In the genomic region with DNA sequence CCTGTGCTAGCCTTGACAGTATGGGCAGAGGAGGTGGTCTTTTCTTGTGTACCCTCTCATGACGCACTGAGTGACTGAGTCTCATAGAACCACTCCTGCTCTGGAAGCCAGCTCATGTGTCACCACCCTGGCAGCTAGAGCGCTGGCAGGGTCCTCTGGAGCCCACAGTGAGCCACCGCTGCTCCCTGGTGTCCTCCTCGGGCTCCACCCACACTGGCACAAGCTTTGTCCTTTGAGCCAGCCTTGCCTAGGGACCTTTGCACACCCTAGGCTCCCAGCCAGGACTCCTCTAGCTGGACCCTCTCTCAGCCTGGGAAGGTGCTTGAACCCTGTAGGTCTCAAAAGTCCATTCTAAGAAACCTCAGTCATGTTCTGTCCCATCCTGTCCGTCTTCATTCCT, we compare ENCODE assay signal across 8 mouse cellular contexts. TPM values are rescaled to one million over a fixed set of nuclear protein-coding genes. Genes with fewer than 3 reads are reported as not detected.
A peak's percentile ranks its signal among the peaks of the same experiment; 100 is the strongest.
DNase-seq lines count a peak whose midpoint lies in the region; ATAC-seq and TF ChIP-seq lines count a peak whose summit lies in the region.

No protein-coding gene starts in this region.

- H3K4me1 ChIP-seq in liver, embryonic 11.5 days (replicated peaks; ENCODE audit: control insufficient read depth, insufficient read depth, low read length) = no peaks in the 10 kb centered on the region
- no peaks in the 10 kb centered on the region for H3K4me1 ChIP-seq in lung, embryonic 14.5 days (ENCODE audit: insufficient read depth)
- H3K4me1 ChIP-seq in forebrain, embryonic 11.5 days (replicated peaks; ENCODE audit: control insufficient read depth, insufficient read depth, low read length) = 0 out of 2 replicates have a peak, but pooled peaks cover 2% of the 10 kb centered on the region

- H3K4me2 ChIP-seq in liver, embryonic 11.5 days = no peak overlapping the region
- H3K4me2 ChIP-seq in lung, embryonic 14.5 days = no peak overlapping the region
- no peak overlapping the region for H3K4me2 ChIP-seq in forebrain, embryonic 11.5 days (ENCODE audit: low read depth, low read length, severe bottlenecking)

- no peak overlapping the region for H3K27ac ChIP-seq in liver, embryonic 11.5 days (ENCODE audit: low read depth, low read length)
- no peak overlapping the region for H3K27ac ChIP-seq in lung, embryonic 14.5 days (ENCODE audit: low read depth)
- H3K27ac ChIP-seq in left cerebral cortex, adult 2 months = no peak overlapping the region
- H3K27ac ChIP-seq in forebrain, embryonic 11.5 days (ENCODE audit: low read depth, low read length) = no peak overlapping the region

- WGBS in liver, embryonic 11.5 days = 57% methylated on average over 5 of the region's 5 CpGs
- 57% methylated on average over 5 of the region's 5 CpGs for WGBS in lung, embryonic 14.5 days
- 71% methylated on average over 5 of the region's 5 CpGs for WGBS in forebrain, embryonic 11.5 days

- ATAC-seq in liver, embryonic 11.5 days (replicated peaks; ENCODE audit: low FRiP score) = no peak; the same call in 1 of the 2 replicates
- ATAC-seq in lung, embryonic 14.5 days (ENCODE audit: insufficient read depth) = peak; percentile 23; the same call in 1 of the 2 replicates
- no peak for ATAC-seq in forebrain, embryonic 11.5 days (replicated peaks; ENCODE audit: low FRiP score)

- peak overlapping the region; percentile 20; the same call in 1 of the 2 replicates for H3K9ac ChIP-seq in liver, embryonic 11.5 days (ENCODE audit: low read depth, low read length)
- H3K9ac ChIP-seq in lung, embryonic 14.5 days = no peak overlapping the region
- H3K9ac ChIP-seq in forebrain, embryonic 11.5 days (ENCODE audit: low read length) = no peak overlapping the region

- H3K9me3 ChIP-seq in liver, embryonic 11.5 days (ENCODE audit: control insufficient read depth, low read length) = no peaks in the 10 kb centered on the region
- H3K9me3 ChIP-seq in lung, embryonic 14.5 days (ENCODE audit: low read depth, low read length) = no peaks in the 10 kb centered on the region
- no peaks in the 10 kb centered on the region for H3K9me3 ChIP-seq in forebrain, embryonic 11.5 days (ENCODE audit: control insufficient read depth, low read length)

- intact Hi-C loops in heart, postnatal 10 days (cut with DNase I) = loop anchor here (1.0 to 5.0 kb wide), 3 partner anchors 65 to 127 kb away; no protein-coding TSS in a partner anchor
- intact Hi-C loops in left cerebral cortex, adult 2 months (cut with DNase I) = loop anchor here (1.0 to 5.0 kb wide), 3 partner anchors 65 to 127 kb away; no protein-coding TSS in a partner anchor

- H3K4me3 ChIP-seq in liver, embryonic 11.5 days (ENCODE audit: low read depth, low read length) = no peak overlapping the region
- H3K4me3 ChIP-seq in lung, embryonic 14.5 days (ENCODE audit: low read depth, low read length) = no peak overlapping the region
- H3K4me3 ChIP-seq in left cerebral cortex, adult 2 months = no peak overlapping the region
- no peak overlapping the region for H3K4me3 ChIP-seq in forebrain, embryonic 11.5 days (ENCODE audit: low read depth, low read length)

- no peaks in the 10 kb centered on the region for H3K27me3 ChIP-seq in liver, embryonic 11.5 days (replicated peaks; ENCODE audit: control insufficient read depth, insufficient read depth, low read length)
- no peaks in the 10 kb centered on the region for H3K27me3 ChIP-seq in lung, embryonic 14.5 days (ENCODE audit: insufficient read depth, low read length)
- no peaks in the 10 kb centered on the region for H3K27me3 ChIP-seq in forebrain, embryonic 11.5 days (ENCODE audit: control insufficient read depth, insufficient read depth, low read length)

- no peaks in the 10 kb centered on the region for H3K36me3 ChIP-seq in liver, embryonic 11.5 days (ENCODE audit: control insufficient read depth, insufficient read depth, low read length)
- H3K36me3 ChIP-seq in lung, embryonic 14.5 days (ENCODE audit: insufficient read depth) = no peaks in the 10 kb centered on the region
- no peaks in the 10 kb centered on the region for H3K36me3 ChIP-seq in forebrain, embryonic 11.5 days (ENCODE audit: control insufficient read depth, insufficient read depth, low read length)

- no peak for DNase-seq in liver, embryonic 11.5 days (ENCODE audit: low spot score)
- no peak for DNase-seq in liver
- DNase-seq in cerebellum, postnatal 25 days = peak; percentile 33
- peak; percentile 84 to 88 for DNase-seq in heart, postnatal 10 days
- no peak for DNase-seq in lung, embryonic 14.5 days
- DNase-seq in urinary bladder, postnatal 25 days (ENCODE audit: low spot score) = no peak
- DNase-seq in left cerebral cortex, adult 2 months (ENCODE audit: extremely low spot score in 1 of 2, low spot score in 2 of 2) = no peak
- DNase-seq in forebrain, embryonic 11.5 days (ENCODE audit: low spot score) = no peak

- TF ChIP-seq CTCF in lung, embryonic 14.5 days (IDR thresholded peaks at IDR 0.05; ENCODE audit: low read depth) = no peak
- no peak for TF ChIP-seq CTCF in left cerebral cortex, adult 2 months (IDR thresholded peaks at IDR 0.05)

RNA-seq across cellular contexts. Expression of a gene that starts 11.7 kb away (rescaled TPM):
- polyA plus RNA-seq in liver, embryonic 11.5 days (2014; fragmentation: Nextera tagmentation; extraction: Ambion mirVana) = 10.6 and 12.3 TPM in 2 replicates
- 10 to 100 TPM; 15.6 to 38.7 TPM for total RNA-seq in heart, postnatal 10 days (2021)
- polyA plus RNA-seq in lung, embryonic 14.5 days (2014; fragmentation: Nextera tagmentation; extraction: Ambion mirVana) = 8.1 and 10.9 TPM in 2 replicates
- 10 to 100 TPM; 29.0 to 34.4 TPM for total RNA-seq in left cerebral cortex, adult 2 months (2021)
- 2.8 and 3.0 TPM in 2 replicates for polyA plus RNA-seq in forebrain, embryonic 11.5 days (2014; fragmentation: Nextera tagmentation; extraction: Ambion mirVana)

RNA-seq across cellular contexts. Expression of a gene that starts 22.1 kb away (rescaled TPM):
- polyA plus RNA-seq in liver, embryonic 11.5 days (2014; fragmentation: Nextera tagmentation; extraction: Ambion mirVana) = 0.18 TPM in 2 replicates
- under 1 TPM in 1 of 2 experiments, not detected in 1; 0.41 TPM for total RNA-seq in heart, postnatal 10 days (2021)
- polyA plus RNA-seq in lung, embryonic 14.5 days (2014; fragmentation: Nextera tagmentation; extraction: Ambion mirVana) = 0.43 and 0.57 TPM in 2 replicates
- 1 to 10 TPM; 4.5 to 6.5 TPM for total RNA-seq in left cerebral cortex, adult 2 months (2021)
- 1.2 and 1.8 TPM in 2 replicates for polyA plus RNA-seq in forebrain, embryonic 11.5 days (2014; fragmentation: Nextera tagmentation; extraction: Ambion mirVana)

RNA-seq across cellular contexts. Expression of a gene that starts 35.5 kb away (rescaled TPM):
- 6.5 and 6.6 TPM in 2 replicates for polyA plus RNA-seq in liver, embryonic 11.5 days (2014; fragmentation: Nextera tagmentation; extraction: Ambion mirVana)
- total RNA-seq in heart, postnatal 10 days (2021) = 1 to 10 TPM; 1.0 to 2.2 TPM
- 0.74 and 0.78 TPM in 2 replicates for polyA plus RNA-seq in lung, embryonic 14.5 days (2014; fragmentation: Nextera tagmentation; extraction: Ambion mirVana)
- total RNA-seq in left cerebral cortex, adult 2 months (2021) = 10 to 100 TPM; 62.6 to 66.0 TPM
- polyA plus RNA-seq in forebrain, embryonic 11.5 days (2014; fragmentation: Nextera tagmentation; extraction: Ambion mirVana) = 1.2 and 2.8 TPM in 2 replicates

Comparison
In these comparisons a context has a peak if more than half of its experiments do, and no peak if none do; other contexts are left out.
1. DNase-seq: peak in cerebellum, postnatal 25 days (2 of 2) and heart, postnatal 10 days (2 of 2); none in liver, embryonic 11.5 days (single experiment), liver (single experiment), lung, embryonic 14.5 days (single experiment), urinary bladder, postnatal 25 days (single experiment), left cerebral cortex, adult 2 months (0 of 2) and forebrain, embryonic 11.5 days (single experiment).